In the genomic region with DNA sequence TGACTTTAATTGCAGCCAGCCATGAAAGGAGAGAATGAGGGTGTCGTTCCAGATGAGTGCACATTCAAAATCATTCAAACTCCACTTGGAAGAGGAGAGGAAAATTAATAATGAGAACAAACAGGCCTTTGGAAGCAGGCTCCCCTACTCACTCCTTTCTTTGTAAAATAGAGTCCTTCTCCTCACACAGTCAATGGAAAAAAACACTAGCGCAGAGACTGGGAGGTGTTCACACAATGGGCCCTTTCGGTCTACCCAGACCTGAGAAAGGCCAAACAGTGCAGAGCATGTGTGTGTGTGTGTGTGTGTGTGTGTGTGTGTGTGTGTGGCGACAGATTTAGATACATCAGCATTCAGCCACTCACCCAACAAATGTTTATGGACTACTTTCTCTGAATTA, we compare ENCODE assay signal across 14 mouse cellular contexts. TPM values are rescaled to one million over a fixed set of nuclear protein-coding genes. Genes with fewer than 3 reads are reported as not detected.
DNase-seq lines count a peak whose midpoint lies in the region; ATAC-seq and TF ChIP-seq lines count a peak whose summit lies in the region.
"Had no signal": no experiment of that assay in that cellular context is flagged by ENCODE, and none has a peak within 500 bp of the region (broad histone marks: within the 10 kb centered on the region; RNA-seq: fewer than 3 reads in every experiment).

No protein-coding gene starts in this region.

- peaks cover 21% of the 10 kb centered on the region for H3K4me1 ChIP-seq in neural tube, embryonic 12.5 days
- H3K4me1 ChIP-seq in forebrain, embryonic 11.5 days (replicated peaks; ENCODE audit: control insufficient read depth, insufficient read depth, low read length), result peaks cover 10% of the 10 kb centered on the region
- H3K4me1 ChIP-seq in hindbrain, embryonic 16.5 days (ENCODE audit: control insufficient read depth, insufficient read depth, low read depth, low read length), result no peaks in the 10 kb centered on the region
- peaks cover 3% of the 10 kb centered on the region; the same call in 1 of the 2 replicates for H3K4me1 ChIP-seq in stomach, postnatal 0 days (replicated peaks; ENCODE audit: control insufficient read depth, insufficient read depth)
- H3K4me1 ChIP-seq: heart, embryonic 15.5 days had no signal

- TF ChIP-seq CTCF in stomach, postnatal 0 days (IDR thresholded peaks at IDR 0.05; ENCODE audit: low read depth), result no peak

- ATAC-seq in neural tube, embryonic 12.5 days (ENCODE audit: low FRiP score, low read depth), result peak; percentile 44; the same call in 1 of the 2 replicates
- peak; percentile 88 for ATAC-seq in forebrain, embryonic 11.5 days (replicated peaks; ENCODE audit: low FRiP score)
- ATAC-seq in hindbrain, embryonic 16.5 days, result 0 out of 2 replicates have a peak, but pooled peaks have one; percentile 45
- ATAC-seq in stomach, postnatal 0 days (ENCODE audit: low FRiP score, low TSS enrichment), result no peak

- H3K36me3 ChIP-seq in neural tube, embryonic 12.5 days, result no peaks in the 10 kb centered on the region
- H3K36me3 ChIP-seq in forebrain, embryonic 11.5 days (ENCODE audit: control insufficient read depth, insufficient read depth, low read length), result no peaks in the 10 kb centered on the region
- H3K36me3 ChIP-seq in hindbrain, embryonic 16.5 days (ENCODE audit: control insufficient read depth, insufficient read depth, low read length), result no peaks in the 10 kb centered on the region
- H3K36me3 ChIP-seq in stomach, postnatal 0 days (ENCODE audit: control insufficient read depth, insufficient read depth, low read length), result no peaks in the 10 kb centered on the region
- H3K36me3 ChIP-seq: heart, embryonic 15.5 days had no signal

- no peak overlapping the region for H3K9ac ChIP-seq in neural tube, embryonic 12.5 days
- no peak overlapping the region for H3K9ac ChIP-seq in forebrain, embryonic 11.5 days (ENCODE audit: low read length)
- H3K9ac ChIP-seq in hindbrain, embryonic 16.5 days (ENCODE audit: low read depth, low read length), result no peak overlapping the region
- H3K9ac ChIP-seq in stomach, postnatal 0 days (ENCODE audit: low read length), result no peak overlapping the region
- H3K9ac ChIP-seq: heart, embryonic 15.5 days; lung, embryonic 14.5 days had no signal

- no peaks in the 10 kb centered on the region for H3K27me3 ChIP-seq in neural tube, embryonic 12.5 days (replicated peaks)
- no peaks in the 10 kb centered on the region for H3K27me3 ChIP-seq in forebrain, embryonic 11.5 days (ENCODE audit: control insufficient read depth, insufficient read depth, low read length)
- no peaks in the 10 kb centered on the region for H3K27me3 ChIP-seq in hindbrain, embryonic 16.5 days (replicated peaks; ENCODE audit: control insufficient read depth, insufficient read depth, low read length)
- H3K27me3 ChIP-seq in stomach, postnatal 0 days (ENCODE audit: control insufficient read depth, insufficient read depth, low read length), result no peaks in the 10 kb centered on the region
- H3K27me3 ChIP-seq: heart, embryonic 15.5 days had no signal

- no peak overlapping the region for H3K27ac ChIP-seq in neural tube, embryonic 12.5 days
- peak overlapping the region; percentile 82 for H3K27ac ChIP-seq in forebrain, embryonic 11.5 days (ENCODE audit: low read depth, low read length)
- no peak overlapping the region for H3K27ac ChIP-seq in hindbrain, embryonic 16.5 days (ENCODE audit: low read depth, low read length)
- H3K27ac ChIP-seq in stomach, postnatal 0 days (replicated peaks), result peak overlapping the region; percentile 56; the same call in 1 of the 2 replicates
- H3K27ac ChIP-seq: heart, embryonic 15.5 days had no signal

- 22% methylated on average over 4 of the region's 4 CpGs for WGBS in neural tube, embryonic 12.5 days
- WGBS in forebrain, embryonic 11.5 days, result 17% methylated on average over 4 of the region's 4 CpGs
- WGBS in hindbrain, embryonic 16.5 days, result 17% methylated on average over 4 of the region's 4 CpGs
- WGBS in stomach, postnatal 0 days, result 41% methylated on average over 4 of the region's 4 CpGs

- no peaks in the 10 kb centered on the region for H3K9me3 ChIP-seq in neural tube, embryonic 12.5 days
- no peaks in the 10 kb centered on the region for H3K9me3 ChIP-seq in forebrain, embryonic 11.5 days (ENCODE audit: control insufficient read depth, low read length)
- H3K9me3 ChIP-seq in hindbrain, embryonic 16.5 days (ENCODE audit: control insufficient read depth, low read length), result no peaks in the 10 kb centered on the region
- H3K9me3 ChIP-seq in stomach, postnatal 0 days (ENCODE audit: control insufficient read depth, low read length), result no peaks in the 10 kb centered on the region
- H3K9me3 ChIP-seq: heart, embryonic 15.5 days had no signal

- H3K4me2 ChIP-seq in neural tube, embryonic 12.5 days (replicated peaks), result no peak overlapping the region
- no peak overlapping the region for H3K4me2 ChIP-seq in forebrain, embryonic 11.5 days (ENCODE audit: low read depth, low read length, severe bottlenecking)
- no peak overlapping the region for H3K4me2 ChIP-seq in hindbrain, embryonic 16.5 days (ENCODE audit: low read length)
- no peak overlapping the region for H3K4me2 ChIP-seq in stomach, postnatal 0 days (replicated peaks; ENCODE audit: low read depth)
- H3K4me2 ChIP-seq: heart, embryonic 15.5 days; lung, embryonic 14.5 days had no signal

- no peak for TF ChIP-seq EP300 in stomach, postnatal 0 days (optimal IDR thresholded peaks at IDR 0.05)

- no peak for DNase-seq in neural tube, embryonic 10.5 days (ENCODE audit: extremely low spot score, low spot score)
- DNase-seq in forebrain, embryonic 11.5 days (ENCODE audit: low spot score), result peak; percentile 84
- DNase-seq in stomach, postnatal 0 days (ENCODE audit: low spot score), result no peak
- DNase-seq in adrenal gland, postnatal 25 days, result no peak
- no peak for DNase-seq in yolk sac, embryonic 10.5 days (ENCODE audit: low spot score)
- DNase-seq in testis, postnatal 10 days (ENCODE audit: low spot score), result no peak
- DNase-seq: cerebellum, adult 9-11 months; gastrocnemius, postnatal 36 days; left cerebral cortex, postnatal 4 days; lung, embryonic 14.5 days had no signal

- no peak overlapping the region for H3K4me3 ChIP-seq in neural tube, embryonic 12.5 days
- H3K4me3 ChIP-seq in forebrain, embryonic 11.5 days (ENCODE audit: low read depth, low read length), result no peak overlapping the region
- no peak overlapping the region for H3K4me3 ChIP-seq in hindbrain, embryonic 16.5 days (ENCODE audit: low read length)
- no peak overlapping the region for H3K4me3 ChIP-seq in stomach, postnatal 0 days (ENCODE audit: low read depth, low read length)
- H3K4me3 ChIP-seq: heart, embryonic 15.5 days had no signal

RNA-seq across cellular contexts. Expression of gene Lrig1, which starts 56.0 kb away (rescaled TPM):
- 20.4 and 21.0 TPM in 2 replicates for polyA plus RNA-seq in neural tube, embryonic 12.5 days (2016; fragmentation: Nextera tagmentation; extraction: Ambion mirVana)
- 21.7 and 25.2 TPM in 2 replicates for polyA plus RNA-seq in forebrain, embryonic 11.5 days (2014; fragmentation: Nextera tagmentation; extraction: Ambion mirVana)
- polyA plus RNA-seq in hindbrain, embryonic 16.5 days (2015; fragmentation: Nextera tagmentation; extraction: Ambion mirVana), result 18.7 and 22.7 TPM in 2 replicates
- polyA plus RNA-seq in stomach, postnatal 0 days (2015; fragmentation: Nextera tagmentation; extraction: Ambion mirVana), result 15.2 and 19.6 TPM in 2 replicates
- total RNA-seq in adrenal gland, postnatal 25 days (2021), result 9.4 and 14.4 TPM in 2 replicates
- total RNA-seq: CH12.LX had no signal

Comparison
In these comparisons a context has a peak if more than half of its experiments do, and no peak if none do; other contexts are left out.
1. H3K27ac ChIP-seq: peak in forebrain, embryonic 11.5 days (single experiment) and stomach, postnatal 0 days (single experiment); none in neural tube, embryonic 12.5 days (single experiment) and hindbrain, embryonic 16.5 days (single experiment).